Comparison of ENCODE assay signal across 8 mouse cellular contexts in genomic region chr13:44946880-44947635, GRCm38 (mm10). TPM values are rescaled to one million over a fixed set of nuclear protein-coding genes. Genes with fewer than 3 reads are reported as not detected.
DNase-seq lines count a peak whose midpoint lies in the region; ATAC-seq lines count a peak whose summit lies in the region.

No protein-coding gene starts in this region.

- H3K9ac ChIP-seq in forebrain, embryonic 11.5 days (ENCODE audit: low read length) = peak overlapping the region; percentile 59

- no peak for ATAC-seq in forebrain, embryonic 11.5 days (replicated peaks; ENCODE audit: low FRiP score)

- H3K36me3 ChIP-seq in forebrain, embryonic 11.5 days (ENCODE audit: control insufficient read depth, insufficient read depth, low read length) = no peaks in the 10 kb centered on the region
- peaks cover 18% of the 10 kb centered on the region for H3K36me3 ChIP-seq in limb, embryonic 10.5 days

- H3K4me2 ChIP-seq in forebrain, embryonic 11.5 days (ENCODE audit: low read depth, low read length, severe bottlenecking) = peak overlapping the region; percentile 40; the same call in 1 of the 2 replicates

- peak; percentile 49 to 50 for DNase-seq in right cerebral cortex, postnatal 10 days (ENCODE audit: low spot score in 2 of 2)
- no peak for DNase-seq in right cerebral cortex, postnatal 25 days
- DNase-seq in forebrain, embryonic 11.5 days (ENCODE audit: low spot score) = no peak
- DNase-seq in limb, embryonic 10.5 days (ENCODE audit: low spot score) = no peak
- DNase-seq in telencephalon, adult 2 months (ENCODE audit: low read depth, low spot score) = peak; percentile 61
- DNase-seq in ovary, postnatal 36 days (ENCODE audit: low spot score) = no peak
- no peak for DNase-seq in lung, postnatal 10 days
- no peak for DNase-seq in spleen, postnatal 14 days (ENCODE audit: low spot score in 2 of 2)

- H3K4me3 ChIP-seq in forebrain, embryonic 11.5 days (ENCODE audit: low read depth, low read length) = peak overlapping the region; percentile 25
- 0 out of 2 replicates have a peak overlapping the region, but pooled peaks have one; percentile 13 for H3K4me3 ChIP-seq in limb, embryonic 10.5 days

- H3K4me1 ChIP-seq in forebrain, embryonic 11.5 days (replicated peaks; ENCODE audit: control insufficient read depth, insufficient read depth, low read length) = no peaks in the 10 kb centered on the region
- H3K4me1 ChIP-seq in limb, embryonic 10.5 days = peaks cover 26% of the 10 kb centered on the region

- H3K9me3 ChIP-seq in forebrain, embryonic 11.5 days (ENCODE audit: control insufficient read depth, low read length) = no peaks in the 10 kb centered on the region
- H3K9me3 ChIP-seq in limb, embryonic 10.5 days (replicated peaks) = no peaks in the 10 kb centered on the region

- no peaks in the 10 kb centered on the region for H3K27me3 ChIP-seq in forebrain, embryonic 11.5 days (ENCODE audit: control insufficient read depth, insufficient read depth, low read length)
- H3K27me3 ChIP-seq in limb, embryonic 10.5 days (ENCODE audit: low read depth, poor library complexity, severe bottlenecking) = no peaks in the 10 kb centered on the region

- peak overlapping the region; percentile 32; the same call in 1 of the 2 replicates for H3K27ac ChIP-seq in forebrain, embryonic 11.5 days (ENCODE audit: low read depth, low read length)
- H3K27ac ChIP-seq in limb, embryonic 10.5 days = peak overlapping the region; percentile 71; the same call in 1 of the 2 replicates

- WGBS in forebrain, embryonic 11.5 days = 43% methylated on average over 8 of the region's 8 CpGs
- 66% methylated on average over 8 of the region's 8 CpGs for WGBS in limb, embryonic 10.5 days

RNA-seq across cellular contexts. Expression of gene Dtnbp1, which starts 54.9 kb away (rescaled TPM):
- 73.3 and 87.6 TPM in 2 replicates for polyA plus RNA-seq in forebrain, embryonic 11.5 days (2014; fragmentation: Nextera tagmentation; extraction: Ambion mirVana)
- 91.3 and 100 TPM in 2 replicates for polyA plus RNA-seq in limb, embryonic 10.5 days (2016; fragmentation: Nextera tagmentation; extraction: Ambion mirVana)

Comparison
In these comparisons a context has a peak if more than half of its experiments do, and no peak if none do; other contexts are left out.
1. DNase-seq: peak in right cerebral cortex, postnatal 10 days (2 of 2) and telencephalon, adult 2 months (single experiment); none in right cerebral cortex, postnatal 25 days (single experiment), forebrain, embryonic 11.5 days (single experiment), limb, embryonic 10.5 days (single experiment), ovary, postnatal 36 days (single experiment), lung, postnatal 10 days (single experiment) and spleen, postnatal 14 days (0 of 2).